Mouse (Mus musculus): ENCODE data around the gene Cyp2w1.

- no peak for TF ChIP-seq CHD1 (IDR thresholded peaks at IDR 0.05; ENCODE audit: low read depth, low read length)
- peak; percentile 95 to 99 (median 96) for TF ChIP-seq CTCF (IDR thresholded peaks at IDR 0.05 in 2 of 3, conservative IDR thresholded peaks at IDR 0.05 in 1 of 3; ENCODE audit: control insufficient read depth in 1 of 3, insufficient read depth in 1 of 3, low read depth in 2 of 3, low read length in 3 of 3, poor library complexity in 1 of 3, severe bottlenecking in 1 of 3)
- TF ChIP-seq USF1 (IDR thresholded peaks at IDR 0.05; ENCODE audit: low read depth, low read length) = no peak
- TF ChIP-seq NELFE (IDR thresholded peaks at IDR 0.05; ENCODE audit: low read depth, low read length) = no peak
- TF ChIP-seq GATA1 (IDR thresholded peaks at IDR 0.05; ENCODE audit: low read depth, low read length) = no peak
Measured at GRCm38 (mm10) chr5:139331742-139332141, 20.7 kb upstream of the Cyp2w1 start.

All from MEL (cell line).